Mouse (Mus musculus): Measurements from ENCODE around the gene Dhx35.

Gene Dhx35

GRCm38 (mm10) chr2:158893171-158893853 lies 98.7 kb downstream of the Dhx35 start:
- no peak for DNase-seq (ENCODE audit: low spot score)

DNA sequence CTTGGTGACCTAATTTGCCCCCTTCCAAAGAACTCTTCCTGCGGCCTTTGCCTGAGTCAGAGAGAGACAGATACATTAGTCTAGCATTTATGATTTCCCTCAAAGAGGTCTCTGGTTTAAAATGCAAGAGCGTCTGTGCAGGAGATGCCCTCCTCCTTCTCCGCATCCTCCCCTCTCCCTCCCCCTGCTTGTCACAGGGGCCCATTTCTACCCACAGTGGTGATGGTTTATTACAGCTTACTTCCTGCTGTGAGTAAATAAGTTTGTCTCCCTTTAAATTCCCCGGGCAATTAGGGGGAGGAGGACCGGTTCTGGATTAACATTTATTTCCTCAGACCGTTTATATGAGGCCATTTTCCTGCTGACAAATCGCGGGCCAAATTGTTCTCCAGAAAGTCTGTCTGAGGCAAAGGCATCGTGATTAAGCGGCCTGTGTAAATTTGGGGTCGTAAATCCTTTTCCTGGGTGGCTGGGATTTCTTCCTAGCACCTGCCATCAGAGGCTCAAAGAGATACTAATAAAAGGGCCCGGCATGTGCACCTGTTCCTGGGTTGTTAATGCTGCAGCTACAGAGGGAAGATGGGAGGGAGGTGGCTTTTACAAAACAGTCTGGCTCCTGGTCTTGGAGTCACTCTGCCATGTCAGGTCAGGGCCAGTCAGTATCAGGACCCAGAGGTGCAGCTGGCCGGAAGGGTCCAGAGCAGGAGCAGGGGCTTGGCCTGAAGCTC lies 104.0 kb downstream of the Dhx35 start:
- no peak for DNase-seq (ENCODE audit: low spot score)
